Mouse (Mus musculus) cortical plate, adult 2 months (tissue): ENCODE measurements around the gene Gm49320.

Experiments used
- CTCF ChIP-seq: fragments of 200-500 bp; IDR thresholded peaks from 2 replicates; pipeline ENCODE4 v1.5.1; 2011; ENCODE audit warnings: mild to moderate bottlenecking, control low read depth, low read length; ENCODE audit not compliant: insufficient read depth; ENCODE audit errors: extremely low read depth
- POLR2A ChIP-seq: fragments of 200-500 bp; IDR thresholded peaks from 2 replicates; pipeline ENCODE4 v1.6.1; 2011; ENCODE audit warnings: mild to moderate bottlenecking, low read length, control low read depth; ENCODE audit not compliant: insufficient read depth; ENCODE audit errors: extremely low read depth

GRCm38 (mm10) chr8:4213210-4214005 lies 25.3 kb upstream of the Gm49320 start:
- TF ChIP-seq POLR2A (no peak), CTCF (no peak)
